Mouse (Mus musculus): Measurements from ENCODE around the gene Gtf3c4. TPM values are rescaled to one million over a fixed set of nuclear protein-coding genes. Genes with fewer than 3 reads are reported as not detected.

The Gtf3c4 gene
- 7.1 and 7.4 TPM in 2 replicates for polyA plus RNA-seq (2012; rRNA removed)

GRCm38 (mm10) chr2:28840222-28840951 is at the start of gene Gtf3c4, which contains the start of gene Ddx31:
Gtf3c4 (minus strand) TSS chr2:28840360.
Ddx31 (plus strand) TSS chr2:28840406.
- Histone ChIP-seq H3K27ac (ENCODE audit: insufficient read depth, low read depth, low read length) (peak within 1 kb of the TSS; percentile 97), H3K4me3 (ENCODE audit: insufficient read depth, low read depth, low read length) (peak within 1 kb of the TSS; percentile 98), H3K27me3 (replicated peaks; ENCODE audit: control insufficient read depth, insufficient read depth, low read length) (no peaks in the 10 kb centered on the region), H3K36me3 (ENCODE audit: control insufficient read depth, insufficient read depth, low read length) (no peaks in the 10 kb centered on the region; the same call in 1 of the 2 replicates), H3K4me1 (ENCODE audit: control insufficient read depth, insufficient read depth, low read length) (peaks cover 6% of the 10 kb centered on the region; the same call in 1 of the 2 replicates)
- WGBS = under 1% methylated on average over 63 of the region's 63 CpGs
- TF ChIP-seq CTCF (conservative IDR thresholded peaks at IDR 0.05; ENCODE audit: insufficient read depth, insufficient read length, low read depth, low read length) (no peak), POLR2A (IDR thresholded peaks at IDR 0.05; ENCODE audit: low read depth, low read length) (no peak)
- DNase-seq = peak; percentile 96

GRCm38 (mm10) chr2:28884914-28885313 is 44.8 kb upstream of the Gtf3c4 start:
- no peak overlapping the region for H3K27ac ChIP-seq (ENCODE audit: insufficient read depth, low read depth, low read length)
- no peaks in the 10 kb centered on the region for H3K27me3 ChIP-seq (replicated peaks; ENCODE audit: control insufficient read depth, insufficient read depth, low read length)
- no peak overlapping the region for H3K4me3 ChIP-seq (ENCODE audit: insufficient read depth, low read depth, low read length)
- WGBS = 84% methylated on average over 4 of the region's 4 CpGs
- TF ChIP-seq POLR2A (IDR thresholded peaks at IDR 0.05; ENCODE audit: low read depth, low read length) (no peak), CTCF (conservative IDR thresholded peaks at IDR 0.05; ENCODE audit: insufficient read depth, insufficient read length, low read depth, low read length) (no peak)
- H3K4me1 ChIP-seq (ENCODE audit: control insufficient read depth, insufficient read depth, low read length) = no peaks in the 10 kb centered on the region
- no peak for DNase-seq
- no peaks in the 10 kb centered on the region; the same call in 1 of the 2 replicates for H3K36me3 ChIP-seq (ENCODE audit: control insufficient read depth, insufficient read depth, low read length)

- WGBS = 65% methylated on average over 6 of the region's 6 CpGs
- Histone ChIP-seq H3K36me3 (ENCODE audit: control insufficient read depth, insufficient read depth, low read length) (no peaks in the 10 kb centered on the region; the same call in 1 of the 2 replicates), H3K4me3 (ENCODE audit: insufficient read depth, low read depth, low read length) (no peak overlapping the region), H3K27ac (ENCODE audit: insufficient read depth, low read depth, low read length) (no peak overlapping the region), H3K27me3 (replicated peaks; ENCODE audit: control insufficient read depth, insufficient read depth, low read length) (no peaks in the 10 kb centered on the region), H3K4me1 (ENCODE audit: control insufficient read depth, insufficient read depth, low read length) (no peaks in the 10 kb centered on the region)
- no peak for DNase-seq
- TF ChIP-seq POLR2A (IDR thresholded peaks at IDR 0.05; ENCODE audit: low read depth, low read length) (no peak), CTCF (conservative IDR thresholded peaks at IDR 0.05; ENCODE audit: insufficient read depth, insufficient read length, low read depth, low read length) (no peak)
These were observed 42.8 kb upstream of the Gtf3c4 start for GRCm38 (mm10) chr2:28882826-28883485.

- TF ChIP-seq CTCF (conservative IDR thresholded peaks at IDR 0.05; ENCODE audit: insufficient read depth, insufficient read length, low read depth, low read length) (no peak), POLR2A (IDR thresholded peaks at IDR 0.05; ENCODE audit: low read depth, low read length) (no peak)
- no peaks in the 10 kb centered on the region for H3K27me3 ChIP-seq (replicated peaks; ENCODE audit: control insufficient read depth, insufficient read depth, low read length)
- no peak overlapping the region for H3K27ac ChIP-seq (ENCODE audit: insufficient read depth, low read depth, low read length)
- WGBS = 79% methylated on average over 3 of the region's 3 CpGs
- H3K4me1 ChIP-seq (ENCODE audit: control insufficient read depth, insufficient read depth, low read length) = no peaks in the 10 kb centered on the region
- H3K36me3 ChIP-seq (ENCODE audit: control insufficient read depth, insufficient read depth, low read length) = no peaks in the 10 kb centered on the region; the same call in 1 of the 2 replicates
- no peak for DNase-seq
- no peak overlapping the region for H3K4me3 ChIP-seq (ENCODE audit: insufficient read depth, low read depth, low read length)
These were observed 41.9 kb upstream of the Gtf3c4 start for GRCm38 (mm10) chr2:28882047-28882446.

GRCm38 (mm10) chr2:28881275-28881674 is 41.1 kb upstream of the Gtf3c4 start:
- TF ChIP-seq CTCF (conservative IDR thresholded peaks at IDR 0.05; ENCODE audit: insufficient read depth, insufficient read length, low read depth, low read length) (no peak), POLR2A (IDR thresholded peaks at IDR 0.05; ENCODE audit: low read depth, low read length) (no peak)
- 93% methylated on average over 3 of the region's 3 CpGs for WGBS
- Histone ChIP-seq H3K27ac (ENCODE audit: insufficient read depth, low read depth, low read length) (no peak overlapping the region), H3K27me3 (replicated peaks; ENCODE audit: control insufficient read depth, insufficient read depth, low read length) (no peaks in the 10 kb centered on the region), H3K36me3 (ENCODE audit: control insufficient read depth, insufficient read depth, low read length) (no peaks in the 10 kb centered on the region; the same call in 1 of the 2 replicates), H3K4me1 (ENCODE audit: control insufficient read depth, insufficient read depth, low read length) (no peaks in the 10 kb centered on the region), H3K4me3 (ENCODE audit: insufficient read depth, low read depth, low read length) (no peak overlapping the region)
- no peak for DNase-seq

GRCm38 (mm10) chr2:28875554-28875953 is 35.4 kb upstream of the Gtf3c4 start:
- DNase-seq = no peak
- Histone ChIP-seq H3K4me1 (ENCODE audit: control insufficient read depth, insufficient read depth, low read length) (no peaks in the 10 kb centered on the region), H3K27ac (ENCODE audit: insufficient read depth, low read depth, low read length) (no peak overlapping the region), H3K36me3 (ENCODE audit: control insufficient read depth, insufficient read depth, low read length) (peaks cover 1% of the 10 kb centered on the region), H3K27me3 (replicated peaks; ENCODE audit: control insufficient read depth, insufficient read depth, low read length) (no peaks in the 10 kb centered on the region), H3K4me3 (ENCODE audit: insufficient read depth, low read depth, low read length) (no peak overlapping the region)
- TF ChIP-seq POLR2A (IDR thresholded peaks at IDR 0.05; ENCODE audit: low read depth, low read length) (no peak), CTCF (conservative IDR thresholded peaks at IDR 0.05; ENCODE audit: insufficient read depth, insufficient read length, low read depth, low read length) (no peak)
- WGBS = 92% methylated on average over 11 of the region's 11 CpGs

GRCm38 (mm10) chr2:28867495-28867894 is 27.3 kb upstream of the Gtf3c4 start:
- Histone ChIP-seq H3K4me3 (ENCODE audit: insufficient read depth, low read depth, low read length) (no peak overlapping the region), H3K27ac (ENCODE audit: insufficient read depth, low read depth, low read length) (no peak overlapping the region), H3K27me3 (replicated peaks; ENCODE audit: control insufficient read depth, insufficient read depth, low read length) (no peaks in the 10 kb centered on the region), H3K4me1 (ENCODE audit: control insufficient read depth, insufficient read depth, low read length) (no peaks in the 10 kb centered on the region), H3K36me3 (ENCODE audit: control insufficient read depth, insufficient read depth, low read length) (peaks cover 2% of the 10 kb centered on the region; the same call in 1 of the 2 replicates)
- TF ChIP-seq CTCF (conservative IDR thresholded peaks at IDR 0.05; ENCODE audit: insufficient read depth, insufficient read length, low read depth, low read length) (no peak), POLR2A (IDR thresholded peaks at IDR 0.05; ENCODE audit: low read depth, low read length) (no peak)
- WGBS = 69% methylated on average over 7 of the region's 7 CpGs
- DNase-seq = no peak
